Mouse (Mus musculus) heart, adult 2 months (tissue): Measurements from ENCODE around the gene Synpo2.

Experiments used
- CTCF ChIP-seq: fragments of 200-600 bp; IDR thresholded peaks from 2 replicates; pipeline ENCODE4 v1.8.1; 2022; ENCODE audit warnings: antibody characterized with exemption, mild to moderate bottlenecking, moderate library complexity
- EP300 ChIP-seq: fragments of 200-500 bp; IDR thresholded peaks from 2 replicates; pipeline ENCODE4 v1.6.1; 2011; ENCODE audit warnings: low read depth, low read length, control low read depth; ENCODE audit not compliant: insufficient read depth
- POLR2A ChIP-seq: fragments of 200-500 bp; IDR thresholded peaks from 2 replicates; pipeline ENCODE4 v1.6.1; 2011; ENCODE audit warnings: mild to moderate bottlenecking, low read depth, low read length, control low read depth; ENCODE audit not compliant: insufficient read depth

GRCm38 (mm10) chr3:123122151-123123030 lies 113.6 kb downstream of the Synpo2 start:
- TF ChIP-seq POLR2A (no peak), EP300 (no peak), CTCF (no peak)
